Mouse (Mus musculus) liver, embryonic 15.5 days (tissue): Measurements from ENCODE around the gene Tnfaip8l3. TPM values are rescaled to one million over a fixed set of nuclear protein-coding genes. Genes with fewer than 3 reads are reported as not detected.
"Not testable (repeated sequence)": the region's sequence is repeated elsewhere in the genome, so short reads cannot be mapped to it uniquely, and the experiment has no call there.

Source experiments
- ATAC-seq: fragments of 200-750 bp; cut with Nextera tagmentation; 2 replicates; pipeline ENCODE4 v1.8.0; 2017; ENCODE audit warnings: moderate number of reproducible peaks, mild to moderate bottlenecking, moderate library complexity; ENCODE audit not compliant: insufficient read depth
- H3K27ac ChIP-seq: fragments of 300-500 bp; sonication (generic); replicated peaks from 2 replicates; pipeline ENCODE4 v1.5.1; 2015; ENCODE audit warnings: mild to moderate bottlenecking, inconsistent platforms
- H3K27me3 ChIP-seq: fragments of 300-500 bp; sonication (generic); 2 replicates; pipeline ENCODE4 v1.6.1; 2015; ENCODE audit warnings: mild to moderate bottlenecking, inconsistent platforms
- H3K36me3 ChIP-seq: fragments of 300-500 bp; sonication (generic); replicated peaks from 2 replicates; pipeline ENCODE4 v1.6.1; 2015; ENCODE audit warnings: moderate library complexity, mild to moderate bottlenecking, inconsistent platforms
- H3K4me1 ChIP-seq: fragments of 300-500 bp; sonication (generic); replicated peaks from 2 replicates; pipeline ENCODE4 v1.6.1; 2015; ENCODE audit warnings: inconsistent platforms
- H3K4me2 ChIP-seq: fragments of 300-500 bp; sonication (generic); 2 replicates; pipeline ENCODE4 v1.6.1; 2015; ENCODE audit warnings: moderate library complexity, mild to moderate bottlenecking, inconsistent platforms
- H3K4me3 ChIP-seq: fragments of 300-500 bp; sonication (generic); replicated peaks from 2 replicates; pipeline ENCODE4 v1.5.1; 2015; ENCODE audit warnings: mild to moderate bottlenecking, inconsistent platforms
- H3K9ac ChIP-seq: fragments of 300-500 bp; sonication (generic); 2 replicates; pipeline ENCODE4 v1.6.1; 2015; ENCODE audit warnings: moderate library complexity, mild to moderate bottlenecking, inconsistent platforms
- H3K9me3 ChIP-seq: fragments of 300-500 bp; sonication (generic); replicated peaks from 2 replicates; pipeline ENCODE4 v1.6.1; 2016; ENCODE audit warnings: inconsistent platforms
- WGBS: fragments of 180-500 bp; shearing (Covaris S2); methylation state at CpG from one replicate; pipeline ENCODE4 v1.1.7; 2015; ENCODE audit warnings: mixed read lengths; ENCODE audit not compliant: insufficient replicate concordance; 5-methylcytosine and 5-hydroxymethylcytosine counted together
- polyA plus RNA-seq: library from polyadenylated mRNA; unstranded; fragments of >200 nt; fragmentation: Nextera tagmentation; extraction: Ambion mirVana; gene quantifications from 2 replicates; pipeline ENCODE4 v1.2.1, GENCODE M21; 2015

The Tnfaip8l3 gene
- polyA plus RNA-seq, 1 experiment from 2014 or later = 0.22 TPM

DNA sequence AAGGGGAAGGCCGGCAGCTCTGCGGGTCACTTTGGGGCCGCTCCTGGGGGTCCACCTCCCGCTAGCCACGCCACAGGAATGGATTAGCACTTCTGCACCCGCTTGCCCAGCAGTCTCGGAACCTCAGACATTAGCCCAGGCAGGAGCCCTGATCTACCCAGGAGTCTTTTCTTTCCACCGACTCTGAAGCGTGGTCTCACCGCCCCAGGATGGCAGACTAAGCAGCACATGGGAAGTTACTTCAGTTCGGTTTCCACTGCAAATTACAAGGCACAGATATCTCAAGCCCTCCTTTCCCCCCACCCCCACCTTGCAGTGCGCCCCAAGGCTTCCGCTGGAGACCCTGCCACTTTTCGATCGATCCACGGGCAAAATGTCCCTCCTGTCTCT, 551 bp downstream of the Tnfaip8l3 start:
- no peak for ATAC-seq
- Histone ChIP-seq H3K4me1 (0 out of 2 replicates have a peak, but pooled peaks cover 4% of the 10 kb centered on the region), H3K9me3 (no peaks in the 10 kb centered on the region), H3K27me3 (peaks cover 34% of the 10 kb centered on the region), H3K36me3 (no peaks in the 10 kb centered on the region), H3K4me3 (peak overlapping the region; percentile 48), H3K27ac (no peak overlapping the region), H3K9ac (no peak overlapping the region), H3K4me2 (peak overlapping the region; percentile 63)
- 3% methylated on average over 16 of the region's 16 CpGs for WGBS

- ATAC-seq = no peak
- WGBS = 45% methylated on average over 3 of the region's 3 CpGs
- no peak overlapping the region for H3K27ac ChIP-seq
- H3K9me3 ChIP-seq = no peaks in the 10 kb centered on the region
- no peak overlapping the region for H3K4me3 ChIP-seq
- H3K9ac ChIP-seq = no peak overlapping the region
- H3K4me1 ChIP-seq = 0 out of 2 replicates have a peak, but pooled peaks cover 4% of the 10 kb centered on the region
- H3K4me2 ChIP-seq = no peak overlapping the region
- peaks cover 34% of the 10 kb centered on the region for H3K27me3 ChIP-seq
- no peaks in the 10 kb centered on the region for H3K36me3 ChIP-seq
These were observed 3.4 kb downstream of the Tnfaip8l3 start for GRCm38 (mm10) chr9:54064836-54065235.

- H3K27me3 ChIP-seq = peaks cover 26% of the 10 kb centered on the region
- H3K36me3 ChIP-seq = no peaks in the 10 kb centered on the region
- ATAC-seq = no peak
- no peak overlapping the region for H3K4me3 ChIP-seq
- H3K4me2 ChIP-seq = no peak overlapping the region
- no peak overlapping the region for H3K9ac ChIP-seq
- 52% methylated on average over 3 of the region's 3 CpGs for WGBS
- H3K27ac ChIP-seq = no peak overlapping the region
- H3K9me3 ChIP-seq = no peaks in the 10 kb centered on the region
- 0 out of 2 replicates have a peak, but pooled peaks cover 3% of the 10 kb centered on the region for H3K4me1 ChIP-seq
These were observed 4.5 kb downstream of the Tnfaip8l3 start for GRCm38 (mm10) chr9:54063655-54064054.

DNA sequence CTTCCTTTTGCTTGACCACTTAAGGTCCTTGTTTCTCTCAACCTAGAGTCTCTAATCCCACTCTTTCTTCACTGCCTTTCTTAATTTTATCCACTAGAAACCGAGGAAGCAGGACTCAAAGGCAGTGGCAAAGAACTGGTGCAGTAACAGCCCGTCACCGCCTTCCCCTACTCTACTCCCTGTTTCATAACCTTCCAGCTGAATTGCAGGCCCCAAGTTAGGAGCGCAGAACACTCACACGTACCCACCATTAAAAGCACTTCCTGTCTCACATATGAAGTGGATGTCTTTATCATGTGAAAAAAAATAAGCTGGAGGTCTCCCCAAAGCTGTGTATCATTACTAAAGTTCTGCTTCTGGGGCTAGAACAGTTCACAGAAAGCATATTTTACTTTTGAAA, 6.5 kb downstream of the Tnfaip8l3 start:
- Histone ChIP-seq H3K4me3 (no peak overlapping the region), H3K36me3 (no peaks in the 10 kb centered on the region), H3K9ac (no peak overlapping the region), H3K4me2 (no peak overlapping the region), H3K4me1 (no peaks in the 10 kb centered on the region), H3K9me3 (no peaks in the 10 kb centered on the region), H3K27me3 (peaks cover 6% of the 10 kb centered on the region; the same call in 1 of the 2 replicates), H3K27ac (no peak overlapping the region)
- WGBS = 52% methylated on average over 5 of the region's 5 CpGs
- ATAC-seq = no peak

- Histone ChIP-seq H3K4me1 (no peaks in the 10 kb centered on the region), H3K4me3 (no peak overlapping the region), H3K4me2 (no peak overlapping the region), H3K9me3 (no peaks in the 10 kb centered on the region), H3K36me3 (no peaks in the 10 kb centered on the region), H3K27ac (no peak overlapping the region), H3K27me3 (no peaks in the 10 kb centered on the region), H3K9ac (no peak overlapping the region)
- WGBS = 56% methylated on average over 3 of the region's 3 CpGs
- no peak for ATAC-seq
These were observed 16.7 kb downstream of the Tnfaip8l3 start for GRCm38 (mm10) chr9:54051298-54052068.

- 32% methylated on average over 5 of the region's 5 CpGs for WGBS
- ATAC-seq = no peak
- H3K36me3 ChIP-seq = no peaks in the 10 kb centered on the region
- no peak overlapping the region for H3K4me3 ChIP-seq
- no peaks in the 10 kb centered on the region for H3K9me3 ChIP-seq
- no peaks in the 10 kb centered on the region for H3K4me1 ChIP-seq
- no peak overlapping the region for H3K27ac ChIP-seq
- H3K9ac ChIP-seq = no peak overlapping the region
- no peak overlapping the region for H3K4me2 ChIP-seq
- no peaks in the 10 kb centered on the region for H3K27me3 ChIP-seq
These were observed 19.2 kb downstream of the Tnfaip8l3 start for GRCm38 (mm10) chr9:54048978-54049377.

DNA sequence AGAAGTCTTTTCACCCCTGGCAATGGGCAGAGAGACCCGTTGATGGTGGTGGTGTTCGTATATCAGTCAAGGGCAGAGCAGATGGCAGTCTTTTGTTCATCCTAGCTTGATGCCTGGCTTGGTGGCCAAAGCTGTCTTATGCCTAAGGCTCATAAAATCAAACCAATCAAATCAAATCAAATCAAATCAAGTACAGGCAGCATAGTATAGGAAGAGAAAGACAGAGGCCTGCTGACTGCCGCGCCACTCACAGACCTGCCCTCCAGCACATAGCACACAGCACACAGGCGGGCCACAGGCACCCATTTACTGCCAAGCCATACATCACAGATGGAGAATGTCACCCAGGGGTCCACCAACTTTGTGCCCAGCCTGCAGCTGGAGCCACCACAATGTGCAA, 25.1 kb downstream of the Tnfaip8l3 start:
- Histone ChIP-seq H3K4me1 (no peaks in the 10 kb centered on the region), H3K4me3 (no peak overlapping the region), H3K4me2 (no peak overlapping the region), H3K27ac (no peak overlapping the region), H3K27me3 (no peaks in the 10 kb centered on the region), H3K9ac (no peak overlapping the region), H3K36me3 (no peaks in the 10 kb centered on the region), H3K9me3 (no peaks in the 10 kb centered on the region)
- 64% methylated on average over 5 of the region's 5 CpGs for WGBS
- ATAC-seq = no peak

DNA sequence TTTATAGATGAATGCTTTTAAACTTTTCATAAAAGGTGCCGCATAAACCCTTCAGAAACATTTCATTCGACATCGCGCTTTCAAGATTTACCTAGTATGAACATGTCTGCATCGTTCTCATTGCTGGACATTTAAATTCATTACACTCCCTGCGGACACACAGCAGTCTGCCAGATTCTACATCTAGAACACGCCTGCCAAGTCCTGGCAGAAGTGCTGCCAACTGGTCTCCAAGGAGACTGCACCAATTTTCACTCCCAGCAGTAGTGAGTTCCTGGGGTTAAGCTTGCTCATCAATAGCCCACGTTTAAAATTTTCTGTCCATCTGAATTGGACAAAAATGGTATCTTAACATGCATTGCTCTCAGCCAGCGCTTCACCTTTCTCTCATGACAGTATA, 30.5 kb downstream of the Tnfaip8l3 start:
- no peak overlapping the region for H3K27ac ChIP-seq

GRCm38 (mm10) chr9:54034691-54035090, 33.5 kb downstream of the Tnfaip8l3 start:
- H3K9ac ChIP-seq = no peak overlapping the region
- H3K9me3 ChIP-seq = no peaks in the 10 kb centered on the region
- H3K27ac ChIP-seq = no peak overlapping the region
- no peaks in the 10 kb centered on the region for H3K36me3 ChIP-seq
- no peaks in the 10 kb centered on the region for H3K4me1 ChIP-seq
- H3K4me2 ChIP-seq = no peak overlapping the region
- no peaks in the 10 kb centered on the region for H3K27me3 ChIP-seq
- H3K4me3 ChIP-seq = no peak overlapping the region
- WGBS = 67% methylated on average over 5 of the region's 5 CpGs
- ATAC-seq = no peak

More for the DNA sequence above, 30.5 kb downstream of the Tnfaip8l3 start:
- no peak overlapping the region for H3K4me3 ChIP-seq
- H3K9ac ChIP-seq = no peak overlapping the region
- no peak for ATAC-seq
- H3K4me2 ChIP-seq = no peak overlapping the region
- no peaks in the 10 kb centered on the region for H3K27me3 ChIP-seq
- 66% methylated on average over 9 of the region's 9 CpGs for WGBS
- no peaks in the 10 kb centered on the region for H3K9me3 ChIP-seq
- H3K4me1 ChIP-seq = no peaks in the 10 kb centered on the region
- no peaks in the 10 kb centered on the region for H3K36me3 ChIP-seq

- WGBS = 46% methylated on average over 3 of the region's 3 CpGs
- H3K4me1 ChIP-seq = no peaks in the 10 kb centered on the region
- no peaks in the 10 kb centered on the region for H3K36me3 ChIP-seq
- no peak overlapping the region for H3K27ac ChIP-seq
- no peak overlapping the region for H3K4me2 ChIP-seq
- H3K4me3 ChIP-seq = no peak overlapping the region
- H3K9me3 ChIP-seq = no peaks in the 10 kb centered on the region
- no peak overlapping the region for H3K9ac ChIP-seq
- no peaks in the 10 kb centered on the region for H3K27me3 ChIP-seq
- no peak for ATAC-seq
These were observed 45.4 kb downstream of the Tnfaip8l3 start for GRCm38 (mm10) chr9:54022795-54023194.

- no peak overlapping the region for H3K4me3 ChIP-seq
- ATAC-seq = no peak
- no peak overlapping the region for H3K9ac ChIP-seq
- 44% methylated on average over 1 of the region's 1 CpGs for WGBS
- H3K36me3 ChIP-seq = no peaks in the 10 kb centered on the region
- no peaks in the 10 kb centered on the region for H3K4me1 ChIP-seq
- H3K9me3 ChIP-seq = no peaks in the 10 kb centered on the region
- H3K27me3 ChIP-seq = no peaks in the 10 kb centered on the region
- no peak overlapping the region for H3K4me2 ChIP-seq
- no peak overlapping the region for H3K27ac ChIP-seq
These were observed 73.7 kb downstream of the Tnfaip8l3 start for GRCm38 (mm10) chr9:53994528-53994927.

DNA sequence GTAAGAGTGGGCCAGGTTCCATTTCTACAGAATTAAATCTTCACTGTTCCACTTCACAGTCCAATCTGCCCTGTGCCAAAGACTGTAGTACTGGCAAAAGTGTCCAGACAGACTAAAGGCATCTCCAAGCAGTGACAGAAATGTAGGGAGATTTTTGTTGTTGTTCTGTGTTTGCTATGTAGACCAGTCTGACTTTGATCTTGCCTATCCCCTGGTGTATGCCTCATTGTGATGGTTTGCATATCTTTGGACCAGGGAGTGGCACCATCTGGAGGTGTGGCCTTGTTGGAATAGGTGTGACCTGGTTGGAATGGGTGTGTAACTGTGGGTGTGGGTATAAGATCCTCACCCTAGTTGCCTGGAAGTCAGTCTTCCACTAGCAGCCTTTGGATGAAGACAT, 75.6 kb downstream of the Tnfaip8l3 start:
- not testable (repeated sequence) for H3K4me2 ChIP-seq, H3K4me1 ChIP-seq, H3K27ac ChIP-seq, H3K27me3 ChIP-seq, ATAC-seq, H3K9ac ChIP-seq, H3K36me3 ChIP-seq, H3K4me3 ChIP-seq, H3K9me3 ChIP-seq
